Mouse (Mus musculus) lung, postnatal 25 days (tissue): ENCODE data around the gene Rpl13a.
A peak's percentile ranks its signal among the peaks of the same experiment; 100 is the strongest.
"Not testable (repeated sequence)": the region's sequence is repeated elsewhere in the genome, so short reads cannot be mapped to it uniquely, and the experiment has no call there.

Experiments
- DNase-seq: peaks from one replicate; pipeline ENCODE4 v3.0.0; 2022; ENCODE audit warnings: low spot score

Rpl13a gene

GRCm38 (mm10) chr7:45135370-45135769 is 6.8 kb upstream of the Rpl13a start:
- DNase-seq = no peak

- no peak for DNase-seq
Observed at GRCm38 (mm10) chr7:45134544-45135026, 6.0 kb upstream of the Rpl13a start.

GRCm38 (mm10) chr7:45133446-45134159 is 5.0 kb upstream of the Rpl13a start:
- DNase-seq = no peak

- no peak for DNase-seq
Observed at GRCm38 (mm10) chr7:45131850-45132249, 3.3 kb upstream of the Rpl13a start.

- DNase-seq = no peak
Observed at GRCm38 (mm10) chr7:45129776-45130512, 1.4 kb upstream of the Rpl13a start.

GRCm38 (mm10) chr7:45129318-45129717 is 757 bp upstream of the Rpl13a start:
- no peak for DNase-seq

- no peak for DNase-seq
Observed at GRCm38 (mm10) chr7:45127700-45128224, 799 bp downstream of the Rpl13a start.

- no peak for DNase-seq
Observed at GRCm38 (mm10) chr7:45126844-45127699, 1.5 kb downstream of the Rpl13a start.

- no peak for DNase-seq
Observed at GRCm38 (mm10) chr7:45126147-45126843, 2.3 kb downstream of the Rpl13a start.

GRCm38 (mm10) chr7:45125649-45126048 is 2.9 kb downstream of the Rpl13a start:
- DNase-seq = not testable (repeated sequence)

- no peak for DNase-seq
Observed at GRCm38 (mm10) chr7:45125144-45125600, 3.4 kb downstream of the Rpl13a start.

- DNase-seq = peak; percentile 100
Observed at GRCm38 (mm10) chr7:45124224-45125143, 4.1 kb downstream of the Rpl13a start, which contains the start of gene Rps11. TSS of gene Rps11 (minus strand) at chr7:45124439.

GRCm38 (mm10) chr7:45123186-45123570 is 5.4 kb downstream of the Rpl13a start:
- DNase-seq = no peak

- no peak for DNase-seq
Observed at GRCm38 (mm10) chr7:45122561-45123185, 5.9 kb downstream of the Rpl13a start.

GRCm38 (mm10) chr7:45121966-45122365 is 6.6 kb downstream of the Rpl13a start:
- DNase-seq = no peak

- DNase-seq = peak; percentile 86
Observed at GRCm38 (mm10) chr7:45121404-45121803, 7.2 kb downstream of the Rpl13a start.

- DNase-seq = no peak
Observed at GRCm38 (mm10) chr7:45119780-45120709, 8.5 kb downstream of the Rpl13a start.

GRCm38 (mm10) chr7:45118336-45118735 is 10.2 kb downstream of the Rpl13a start:
- no peak for DNase-seq

- DNase-seq = no peak
Observed at GRCm38 (mm10) chr7:45117566-45117965, 11.0 kb downstream of the Rpl13a start.
